ENCODE assay signal across 10 mouse cellular contexts in genomic region chr7:25685926-25686470, GRCm38 (mm10). TPM values are rescaled to one million over a fixed set of nuclear protein-coding genes. Genes with fewer than 3 reads are reported as not detected.
A peak's percentile ranks its signal among the peaks of the same experiment; 100 is the strongest.
DNase-seq lines count a peak whose midpoint lies in the region; ATAC-seq and TF ChIP-seq lines count a peak whose summit lies in the region.
"Had no signal": no experiment of that assay in that cellular context is flagged by ENCODE, and none has a peak within 500 bp of the region (broad histone marks: within the 10 kb centered on the region; RNA-seq: fewer than 3 reads in every experiment).

No protein-coding gene starts in this region.

- TF ChIP-seq POLR2A in lung, adult 2 months (IDR thresholded peaks at IDR 0.05; ENCODE audit: borderline replicate concordance, extremely low read depth, low read depth, low read length): no peak
- no peak for TF ChIP-seq POLR2A in bone marrow macrophage, adult 2 months (IDR thresholded peaks at IDR 0.05; ENCODE audit: borderline replicate concordance, low read depth, low read length)

- H3K27ac ChIP-seq in bone marrow macrophage, adult 2 months (ENCODE audit: insufficient read depth, low read depth, low read length): no peak overlapping the region
- H3K27ac ChIP-seq in heart, embryonic 16.5 days (ENCODE audit: low read length): peak overlapping the region; percentile 75; the same call in 1 of the 2 replicates
- H3K27ac ChIP-seq in liver, embryonic 15.5 days (replicated peaks): peak overlapping the region; percentile 91

- 0 out of 2 replicates have a peak, but pooled peaks cover 2% of the 10 kb centered on the region for H3K27me3 ChIP-seq in heart, embryonic 16.5 days (ENCODE audit: control insufficient read depth, insufficient read depth, low read length)
- H3K27me3 ChIP-seq in liver, embryonic 15.5 days: no peaks in the 10 kb centered on the region

- no peak overlapping the region for H3K9ac ChIP-seq in heart, embryonic 16.5 days (ENCODE audit: low read length)
- H3K9ac ChIP-seq in liver, embryonic 15.5 days: peak overlapping the region; percentile 88; the same call in 1 of the 2 replicates

- no peak for TF ChIP-seq CTCF in lung, adult 2 months (IDR thresholded peaks at IDR 0.05; ENCODE audit: insufficient read depth, low read length)
- TF ChIP-seq CTCF in bone marrow macrophage, adult 2 months (IDR thresholded peaks at IDR 0.05; ENCODE audit: low read depth, low read length): no peak

- no peak for DNase-seq in lung, adult 2 months
- no peak for DNase-seq in lung, postnatal 10 days
- DNase-seq in right cerebral cortex, postnatal 14 days: no peak
- DNase-seq in spleen, postnatal 14 days (ENCODE audit: low spot score in 2 of 2): no peak
- DNase-seq in embryo, embryonic 11 days: no peak
- DNase-seq: cerebellum, adult 11-12 months; right cerebral cortex, adult 18-20 months had no signal

- peak overlapping the region; percentile 78 for H3K4me3 ChIP-seq in lung, adult 2 months (replicated peaks; ENCODE audit: extremely low read depth, low read depth, low read length)
- peak overlapping the region; percentile 22; the same call in 1 of the 2 replicates for H3K4me3 ChIP-seq in bone marrow macrophage, adult 2 months (ENCODE audit: insufficient read depth, low read length)
- peak overlapping the region; percentile 64 for H3K4me3 ChIP-seq in heart, embryonic 16.5 days (ENCODE audit: low read length)
- peak overlapping the region; percentile 72 for H3K4me3 ChIP-seq in liver, embryonic 15.5 days (replicated peaks)

- no peak for ATAC-seq in heart, embryonic 16.5 days (replicated peaks; ENCODE audit: extremely low read depth, insufficient read depth, low FRiP score)
- ATAC-seq in liver, embryonic 15.5 days (ENCODE audit: insufficient read depth): no peak

- peaks cover 4% of the 10 kb centered on the region for H3K4me1 ChIP-seq in lung, adult 2 months (ENCODE audit: control insufficient read depth, insufficient read depth, low read length)
- peaks cover 47% of the 10 kb centered on the region for H3K4me1 ChIP-seq in bone marrow macrophage, adult 2 months (ENCODE audit: control insufficient read depth, insufficient read depth, low read length)
- H3K4me1 ChIP-seq in heart, embryonic 16.5 days (ENCODE audit: control insufficient read depth, insufficient read depth, low read length): peaks cover 23% of the 10 kb centered on the region
- H3K4me1 ChIP-seq in liver, embryonic 15.5 days (replicated peaks): peaks cover 99% of the 10 kb centered on the region

- peak overlapping the region; percentile 97 for H3K4me2 ChIP-seq in heart, embryonic 16.5 days (ENCODE audit: low read depth, low read length)
- peak overlapping the region; percentile 92 for H3K4me2 ChIP-seq in liver, embryonic 15.5 days

- no peaks in the 10 kb centered on the region for H3K36me3 ChIP-seq in heart, embryonic 16.5 days (ENCODE audit: control insufficient read depth, insufficient read depth)
- no peaks in the 10 kb centered on the region for H3K36me3 ChIP-seq in liver, embryonic 15.5 days (replicated peaks)

- no peaks in the 10 kb centered on the region for H3K9me3 ChIP-seq in heart, embryonic 16.5 days (replicated peaks; ENCODE audit: control insufficient read depth, low read length)
- no peaks in the 10 kb centered on the region for H3K9me3 ChIP-seq in liver, embryonic 15.5 days (replicated peaks)

- 77% methylated on average over 21 of the region's 21 CpGs for WGBS in lung, adult 2 months
- 70% methylated on average over 21 of the region's 21 CpGs for WGBS in heart, embryonic 16.5 days
- 46% methylated on average over 21 of the region's 21 CpGs for WGBS in liver, embryonic 15.5 days (ENCODE audit: insufficient replicate concordance)

RNA-seq across cellular contexts. Expression of gene Tgfb1, which starts 0.8 kb away (rescaled TPM):
- polyA plus RNA-seq in lung, adult 2 months (2012; rRNA removed): 68.3 and 71.1 TPM in 2 replicates
- polyA plus RNA-seq in bone marrow macrophage, adult 2 months (2012; ENCODE audit: insufficient read depth, insufficient read length, missing spikeins): 287 and 354 TPM in 2 replicates
- polyA plus RNA-seq in heart, embryonic 16.5 days (2015; fragmentation: Nextera tagmentation; extraction: Ambion mirVana): 3.6 and 3.8 TPM in 2 replicates
- polyA plus RNA-seq in liver, embryonic 15.5 days (2015; fragmentation: Nextera tagmentation; extraction: Ambion mirVana): 5.0 and 6.0 TPM in 2 replicates

RNA-seq across cellular contexts. Expression of gene B9d2, which starts 5.4 kb away (rescaled TPM):
- 51.7 and 53.4 TPM in 2 replicates for polyA plus RNA-seq in lung, adult 2 months (2012; rRNA removed)
- 18.3 and 19.2 TPM in 2 replicates for polyA plus RNA-seq in bone marrow macrophage, adult 2 months (2012; ENCODE audit: insufficient read depth, insufficient read length, missing spikeins)
- polyA plus RNA-seq in heart, embryonic 16.5 days (2015; fragmentation: Nextera tagmentation; extraction: Ambion mirVana): 30.3 and 32.0 TPM in 2 replicates
- polyA plus RNA-seq in liver, embryonic 15.5 days (2015; fragmentation: Nextera tagmentation; extraction: Ambion mirVana): 19.9 and 23.2 TPM in 2 replicates

RNA-seq across cellular contexts. Expression of gene Tmem91, which starts 11.0 kb away (rescaled TPM):
- polyA plus RNA-seq in lung, adult 2 months (2012; rRNA removed): 0.37 and 0.86 TPM in 2 replicates
- polyA plus RNA-seq in bone marrow macrophage, adult 2 months (2012; ENCODE audit: insufficient read depth, insufficient read length, missing spikeins): 0.87 TPM in 1 of 2 replicates, not detected in the other
- 2.1 and 2.2 TPM in 2 replicates for polyA plus RNA-seq in heart, embryonic 16.5 days (2015; fragmentation: Nextera tagmentation; extraction: Ambion mirVana)
- polyA plus RNA-seq in liver, embryonic 15.5 days (2015; fragmentation: Nextera tagmentation; extraction: Ambion mirVana): 0.96 and 1.0 TPM in 2 replicates

RNA-seq across cellular contexts. Expression of gene Exosc5, which starts 27.0 kb away (rescaled TPM):
- polyA plus RNA-seq in lung, adult 2 months (2012; rRNA removed): 53.1 and 60.8 TPM in 2 replicates
- 22.6 and 30.6 TPM in 2 replicates for polyA plus RNA-seq in bone marrow macrophage, adult 2 months (2012; ENCODE audit: insufficient read depth, insufficient read length, missing spikeins)
- polyA plus RNA-seq in heart, embryonic 16.5 days (2015; fragmentation: Nextera tagmentation; extraction: Ambion mirVana): 42.5 and 44.6 TPM in 2 replicates
- polyA plus RNA-seq in liver, embryonic 15.5 days (2015; fragmentation: Nextera tagmentation; extraction: Ambion mirVana): 46.1 and 50.8 TPM in 2 replicates

RNA-seq across cellular contexts. Expression of gene Bckdha, which starts 27.2 kb away (rescaled TPM):
- 140 and 143 TPM in 2 replicates for polyA plus RNA-seq in lung, adult 2 months (2012; rRNA removed)
- 56.1 and 59.3 TPM in 2 replicates for polyA plus RNA-seq in bone marrow macrophage, adult 2 months (2012; ENCODE audit: insufficient read depth, insufficient read length, missing spikeins)
- polyA plus RNA-seq in heart, embryonic 16.5 days (2015; fragmentation: Nextera tagmentation; extraction: Ambion mirVana): 72.1 and 74.4 TPM in 2 replicates
- polyA plus RNA-seq in liver, embryonic 15.5 days (2015; fragmentation: Nextera tagmentation; extraction: Ambion mirVana): 30.2 and 39.3 TPM in 2 replicates

Comparison
In these comparisons a context has a peak if more than half of its experiments do, and no peak if none do; other contexts are left out.
1. H3K4me3 ChIP-seq: peak in every context shown above with its lines; median percentile 78 in lung, adult 2 months; 72 in liver, embryonic 15.5 days; 64 in heart, embryonic 16.5 days; 22 in bone marrow macrophage, adult 2 months.